Mouse (Mus musculus) ES-Bruce4 (cell line): ENCODE data around the gene Fam173b.

Source experiments
- CTCF ChIP-seq: IDR thresholded peaks from one replicate; pipeline ENCODE4 v1.8.1; 2011; ENCODE audit warnings: low read depth, low read length
- POLR2A ChIP-seq: IDR thresholded peaks from one replicate; pipeline ENCODE4 v1.8.1; 2011; ENCODE audit warnings: low read length; ENCODE audit not compliant: insufficient read depth

- TF ChIP-seq POLR2A (no peak), CTCF (no peak)
Observed at GRCm38 (mm10) chr15:31606821-31607220, 5.2 kb downstream of the Fam173b start.
